Mouse (Mus musculus): ENCODE measurements around the gene Iqschfp. TPM values are rescaled to one million over a fixed set of nuclear protein-coding genes. Genes with fewer than 3 reads are reported as not detected.

Iqschfp gene
- polyA plus RNA-seq, 1 experiment, result not detected

- no peak for DNase-seq (ENCODE audit: low read depth)
Observed at GRCm38 (mm10) chr3:67954459-67955065, 62.5 kb downstream of the Iqschfp start.

DNA sequence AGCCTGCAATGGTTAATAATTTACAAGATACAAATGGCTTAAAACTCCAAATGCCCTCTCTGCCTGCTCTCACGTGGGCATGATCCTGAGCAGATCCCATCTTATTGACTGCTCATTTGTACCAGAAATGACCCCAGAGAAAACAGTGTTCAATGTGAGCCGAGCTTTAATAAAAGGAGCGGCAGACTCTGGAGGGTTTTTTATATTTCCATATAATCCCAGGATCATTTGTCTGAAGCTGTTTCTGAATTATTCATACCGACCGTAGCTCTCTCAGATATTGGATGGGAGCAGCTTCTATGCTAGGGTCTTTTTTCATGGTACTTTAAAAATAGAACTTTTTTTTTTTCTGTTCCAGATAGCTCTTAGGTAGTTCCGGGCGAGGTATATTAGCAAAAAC, 67.6 kb downstream of the Iqschfp start:
- no peak for DNase-seq (ENCODE audit: low read depth)

DNA sequence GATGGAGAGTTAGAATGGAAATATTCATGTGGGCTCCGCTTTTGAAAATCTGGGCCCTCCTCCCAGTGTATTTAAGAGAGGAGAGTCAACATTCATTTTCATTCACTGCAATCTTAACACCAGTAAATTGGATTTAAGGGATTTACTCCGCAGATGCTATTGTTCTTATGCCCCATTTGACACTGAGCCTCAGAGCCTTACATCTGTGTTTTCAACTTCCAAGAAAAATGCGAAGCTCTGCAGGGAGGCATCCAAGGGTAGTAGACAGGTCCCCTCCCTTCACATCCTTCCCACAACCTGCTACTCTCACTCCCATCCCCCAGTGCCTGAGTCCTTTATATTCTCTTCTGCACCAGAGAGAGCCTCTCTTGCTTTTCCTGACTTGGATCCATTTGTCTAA, 68.1 kb downstream of the Iqschfp start:
- DNase-seq (ENCODE audit: low read depth), result no peak

DNA sequence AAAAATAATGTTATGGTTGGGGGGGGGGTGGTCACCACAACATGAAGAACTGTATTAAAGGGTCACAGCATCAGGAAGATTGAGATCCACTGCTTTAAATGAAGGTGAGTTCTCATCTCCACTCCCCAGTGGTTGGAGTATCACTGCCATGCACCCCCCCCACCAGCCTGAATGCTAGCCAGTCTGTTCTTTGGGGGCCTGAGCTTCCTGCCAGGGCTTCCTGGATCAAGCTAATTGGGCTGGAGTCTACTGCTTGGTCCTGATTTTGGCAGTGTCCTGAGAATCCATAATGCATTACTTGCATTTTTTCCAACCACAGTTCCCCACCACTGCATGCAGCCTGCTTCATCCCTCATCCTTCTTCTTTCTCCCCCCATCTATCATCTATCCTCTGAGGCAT, 68.7 kb downstream of the Iqschfp start:
- no peak for DNase-seq (ENCODE audit: low read depth)

- no peak for DNase-seq (ENCODE audit: low read depth)
Observed at GRCm38 (mm10) chr3:67961934-67962639, 70.1 kb downstream of the Iqschfp start.

GRCm38 (mm10) chr3:67974340-67974998, 82.4 kb downstream of the Iqschfp start:
- no peak for DNase-seq (ENCODE audit: low read depth)

GRCm38 (mm10) chr3:67980006-67980405, 88.0 kb downstream of the Iqschfp start:
- DNase-seq (ENCODE audit: low read depth), result no peak

GRCm38 (mm10) chr3:67983329-67983728, 91.3 kb downstream of the Iqschfp start:
- no peak for DNase-seq (ENCODE audit: low read depth)

DNA sequence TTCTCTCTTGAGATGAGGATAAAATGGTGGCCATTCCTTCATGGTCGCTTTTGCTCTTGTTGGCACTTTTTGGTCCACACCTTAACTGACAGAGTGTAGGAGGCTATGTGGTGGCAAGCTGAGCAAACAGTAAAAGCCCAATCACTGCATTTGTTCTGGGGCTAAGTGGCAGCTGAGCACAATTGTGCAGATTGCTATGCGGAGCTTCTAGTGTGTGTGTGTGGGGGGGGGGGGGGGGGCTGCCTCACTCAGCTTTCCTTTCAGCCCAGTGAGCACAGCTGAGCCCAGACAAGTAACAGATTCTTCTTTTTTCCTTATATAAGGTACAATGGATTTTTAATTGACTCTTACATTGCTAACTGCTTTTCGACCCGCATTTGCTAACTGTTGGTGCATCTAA, 110.4 kb downstream of the Iqschfp start:
- no peak for DNase-seq (ENCODE audit: low read depth)

DNA sequence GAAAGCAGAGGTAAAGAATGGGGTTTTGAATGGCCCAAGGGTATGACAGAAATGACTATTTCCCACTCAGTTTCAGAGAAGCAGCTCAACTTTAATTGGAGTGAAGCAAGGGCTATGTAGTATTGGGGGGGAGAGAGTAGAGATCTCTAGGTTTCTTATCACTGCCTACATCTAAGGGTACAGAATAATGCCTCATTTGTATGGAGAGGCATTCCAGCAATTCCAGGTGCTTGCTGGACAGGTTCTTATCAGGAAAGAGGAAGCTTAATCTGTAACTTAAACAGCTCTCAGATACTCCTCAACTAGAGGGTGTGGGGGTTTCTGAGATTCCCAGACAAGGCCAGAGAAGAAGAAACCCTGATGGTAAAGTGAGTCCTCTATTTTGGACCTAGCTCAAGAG, 120.3 kb downstream of the Iqschfp start:
- DNase-seq (ENCODE audit: low read depth), result no peak

DNA sequence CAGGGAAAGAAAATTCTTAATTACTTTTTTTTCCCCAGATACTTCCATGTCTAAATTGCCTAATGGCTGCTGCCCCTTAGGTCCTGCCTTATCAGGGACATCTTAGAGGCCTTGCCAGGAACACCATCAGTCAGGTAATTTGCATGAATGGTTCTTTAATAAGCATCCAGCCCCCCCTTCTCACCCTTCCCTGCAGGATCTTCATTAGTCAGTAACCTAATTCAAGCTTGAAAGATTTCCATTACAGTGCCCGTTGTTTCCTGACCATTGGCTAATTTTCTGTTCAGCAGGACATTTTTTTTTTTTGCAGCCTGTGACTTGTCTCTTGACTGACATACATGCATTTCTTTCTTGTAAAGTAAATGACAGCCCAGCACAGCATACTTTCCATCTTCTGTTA, 123.8 kb downstream of the Iqschfp start:
- no peak for DNase-seq (ENCODE audit: low read depth)

- DNase-seq (ENCODE audit: low read depth), result no peak
Observed at GRCm38 (mm10) chr3:68019401-68019800, 127.4 kb downstream of the Iqschfp start.

GRCm38 (mm10) chr3:68036097-68036496, 144.1 kb downstream of the Iqschfp start:
- no peak for DNase-seq (ENCODE audit: low read depth)

DNA sequence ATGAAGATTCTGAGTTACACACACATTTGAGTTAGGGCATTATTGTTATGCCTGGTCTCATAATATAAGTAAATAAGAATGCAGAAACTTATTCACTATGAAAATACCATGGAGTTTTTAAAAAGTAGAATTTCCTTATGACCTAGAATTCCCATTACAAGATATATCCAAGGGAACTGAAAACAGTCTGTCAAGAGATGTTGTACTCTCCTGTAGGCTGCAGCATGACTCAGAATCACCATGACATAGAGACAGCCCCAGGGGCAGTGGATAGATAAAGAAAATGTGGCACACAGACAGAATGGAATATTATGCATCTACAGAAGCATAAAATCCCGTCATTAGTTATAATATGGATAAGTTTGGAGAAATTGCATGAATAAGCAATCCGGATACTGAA, 150.9 kb downstream of the Iqschfp start:
- no peak for DNase-seq (ENCODE audit: low read depth)

DNA sequence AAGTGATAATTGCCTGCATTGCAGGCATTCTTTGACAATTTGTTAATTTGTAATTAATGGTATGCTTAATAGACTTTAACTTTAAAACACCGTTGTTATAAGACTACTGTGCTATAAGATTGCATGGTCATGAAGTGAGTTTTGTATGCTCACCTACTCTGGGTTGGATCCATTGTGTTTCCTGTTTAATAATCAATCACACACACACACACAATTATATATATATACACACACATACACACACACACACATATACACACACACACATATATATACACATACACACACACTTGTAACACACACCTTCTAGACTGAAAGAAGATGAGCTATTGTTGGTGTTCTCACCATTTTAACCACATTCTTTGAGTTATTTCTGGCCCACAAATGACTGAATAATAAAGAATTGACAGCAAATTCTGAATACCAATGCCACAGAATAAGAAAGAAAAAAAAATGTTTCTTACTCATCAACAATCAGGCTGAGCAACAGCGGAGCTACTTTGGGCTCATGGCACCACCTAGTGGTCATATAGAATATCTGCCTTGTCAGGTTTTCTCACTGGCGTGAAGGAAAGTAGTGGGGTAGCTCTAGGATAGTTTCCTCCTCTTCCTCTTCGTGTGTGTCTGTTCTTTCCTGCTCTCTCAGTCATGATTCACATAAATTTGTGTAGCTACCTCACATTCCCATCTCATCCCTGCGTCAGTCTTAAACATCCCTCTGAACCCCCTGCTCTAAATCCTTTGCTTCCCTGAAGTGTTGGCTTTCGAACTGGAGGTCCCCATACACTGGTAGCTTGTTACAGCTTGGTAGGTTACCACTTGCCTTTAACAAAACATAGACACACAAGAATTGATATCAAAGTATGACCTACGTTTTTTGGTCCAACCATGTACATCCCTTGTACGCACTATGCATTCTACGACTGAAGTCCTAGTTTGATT, 153.7 kb downstream of the Iqschfp start:
- DNase-seq (ENCODE audit: low read depth), result no peak

GRCm38 (mm10) chr3:68053538-68053937, 161.5 kb downstream of the Iqschfp start:
- DNase-seq (ENCODE audit: low read depth), result no peak

- DNase-seq (ENCODE audit: low read depth), result no peak
Observed at GRCm38 (mm10) chr3:68055071-68055470, 163.0 kb downstream of the Iqschfp start.

- no peak for DNase-seq (ENCODE audit: low read depth)
Observed at GRCm38 (mm10) chr3:68056373-68057275, 164.6 kb downstream of the Iqschfp start.

DNA sequence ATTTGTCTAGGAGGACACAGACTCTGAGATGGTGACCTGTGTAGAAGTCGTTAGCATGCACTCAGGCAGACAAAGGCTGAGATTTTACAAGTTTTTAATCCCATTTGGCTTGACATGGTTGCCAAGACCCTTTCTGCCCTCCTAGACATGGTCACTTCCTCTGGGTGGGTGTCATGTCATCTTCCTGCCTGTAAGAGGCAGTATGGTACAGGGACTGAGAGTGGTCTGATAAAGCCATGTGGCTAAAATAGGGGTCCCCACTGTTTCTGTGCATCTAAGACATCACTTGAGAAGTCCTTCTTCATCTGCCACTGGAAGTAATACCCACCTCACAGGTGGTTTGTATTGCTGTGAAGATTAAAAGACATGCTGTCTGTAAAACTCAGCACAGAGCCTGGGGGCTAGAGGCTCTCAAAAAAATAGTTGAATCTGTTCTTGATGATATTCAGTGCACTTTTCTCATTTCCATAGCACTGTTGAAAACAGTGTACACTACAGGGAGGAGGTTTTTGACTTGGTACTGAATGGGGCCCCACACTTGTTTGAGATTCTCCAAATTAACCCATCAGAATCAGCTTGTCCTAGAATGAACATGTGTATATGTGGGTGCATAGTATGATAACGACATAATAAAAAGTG, 167.2 kb downstream of the Iqschfp start:
- no peak for DNase-seq (ENCODE audit: low read depth)

GRCm38 (mm10) chr3:68064731-68065130, 172.7 kb downstream of the Iqschfp start, which contains the start of gene Schip1:
Schip1 (plus strand) TSS chr3:68064802.
- DNase-seq (ENCODE audit: low read depth), result no peak

Measured in gonadal fat pad, adult 2 months (tissue).